Mouse (Mus musculus) bone marrow, adult 2 months (tissue): ENCODE measurements around the gene Ppp3ca.

ENCODE experiments used
- CTCF ChIP-seq: fragments of 200-500 bp; IDR thresholded peaks from 2 replicates; pipeline ENCODE4 v1.5.1; 2011; ENCODE audit warnings: low read length, control low read depth; ENCODE audit not compliant: control insufficient read depth, insufficient read depth
- POLR2A ChIP-seq: fragments of 200-500 bp; IDR thresholded peaks from 2 replicates; pipeline ENCODE4 v1.6.1; 2011; ENCODE audit warnings: low read depth, mild to moderate bottlenecking, control low read depth, low read length, borderline replicate concordance; ENCODE audit not compliant: control insufficient read depth

- TF ChIP-seq CTCF, result no peak
- TF ChIP-seq POLR2A, result no peak
These were observed 37.5 kb downstream of the Ppp3ca start for GRCm38 (mm10) chr3:136707222-136708019.
